Mouse (Mus musculus) spleen, adult 2 months (tissue): ENCODE measurements around the gene Iqgap3. TPM values are rescaled to one million over a fixed set of nuclear protein-coding genes. Genes with fewer than 3 reads are reported as not detected.

ENCODE experiments used
- DNase-seq, 2 experiments: peaks; one replicate each; pipeline versions ENCODE4 v3.0.0 to v3.0.0-alpha.2; 2012 to 2021; ENCODE audit warnings: low spot score in 2 of 2, low read depth in 1 of 2
- H3K27ac ChIP-seq: fragments of 200-500 bp; 2 replicates; pipeline ENCODE4 v1.5.1; 2012; ENCODE audit warnings: low read length, inconsistent platforms; ENCODE audit not compliant: insufficient read depth
- H3K27me3 ChIP-seq: fragments of 200-500 bp; 2 replicates; pipeline ENCODE4 v1.6.1; 2012; ENCODE audit warnings: mild to moderate bottlenecking, moderate library complexity, low read length, inconsistent platforms; ENCODE audit not compliant: control insufficient read depth, insufficient read depth
- H3K36me3 ChIP-seq: fragments of 200-500 bp; 2 replicates; pipeline ENCODE4 v1.6.1; 2012; ENCODE audit warnings: mild to moderate bottlenecking, low read length, inconsistent platforms; ENCODE audit not compliant: control insufficient read depth, insufficient read depth
- H3K4me1 ChIP-seq: fragments of 200-500 bp; 2 replicates; pipeline ENCODE4 v1.6.1; 2011; ENCODE audit warnings: inconsistent platforms; ENCODE audit not compliant: control insufficient read depth, insufficient read depth, insufficient read length
- H3K4me3 ChIP-seq: fragments of 200-500 bp; 2 replicates; pipeline ENCODE4 v1.5.1; 2011; ENCODE audit warnings: mild to moderate bottlenecking, inconsistent platforms; ENCODE audit not compliant: insufficient read depth, insufficient read length; ENCODE audit errors: extremely low read depth
- CTCF ChIP-seq: fragments of 200-500 bp; IDR thresholded peaks from 2 replicates; pipeline ENCODE4 v1.5.1; 2011; ENCODE audit warnings: mild to moderate bottlenecking, inconsistent platforms; ENCODE audit not compliant: insufficient read depth, insufficient read length, insufficient replicate concordance; ENCODE audit errors: extremely low read depth
- POLR2A ChIP-seq: fragments of 200-500 bp; IDR thresholded peaks from 2 replicates; pipeline ENCODE4 v1.6.1; 2011; ENCODE audit warnings: low read depth, low read length, inconsistent platforms
- WGBS: fragments of 180-500 bp; shearing (Covaris S2); methylation state at CpG from one replicate; pipeline ENCODE4 v1.1.7; 2018; 5-methylcytosine and 5-hydroxymethylcytosine counted together
- polyA plus RNA-seq: library from polyadenylated mRNA; depleted of rRNA; stranded (reverse); fragments of >200 nt; gene quantifications from 2 replicates; pipeline ENCODE4 v1.2.3, GENCODE M21; 2012

The Iqgap3 gene
- polyA plus RNA-seq, 1 experiment: 4.3 TPM

GRCm38 (mm10) chr3:88114396-88114795 is 32.6 kb downstream of the Iqgap3 start:
- DNase-seq: no peak
- no peaks in the 10 kb centered on the region for H3K27me3 ChIP-seq
- no peak overlapping the region for H3K4me3 ChIP-seq
- 94% methylated on average over 12 of the region's 12 CpGs for WGBS
- no peaks in the 10 kb centered on the region for H3K4me1 ChIP-seq
- TF ChIP-seq CTCF (no peak), POLR2A (no peak)
- no peaks in the 10 kb centered on the region for H3K36me3 ChIP-seq
- H3K27ac ChIP-seq: no peak overlapping the region

GRCm38 (mm10) chr3:88120117-88120651 is 38.4 kb downstream of the Iqgap3 start:
- no peaks in the 10 kb centered on the region for H3K27me3 ChIP-seq
- H3K4me1 ChIP-seq: no peaks in the 10 kb centered on the region
- TF ChIP-seq CTCF (no peak), POLR2A (no peak)
- no peak overlapping the region for H3K4me3 ChIP-seq
- H3K36me3 ChIP-seq: no peaks in the 10 kb centered on the region
- no peak overlapping the region for H3K27ac ChIP-seq
- 88% methylated on average over 19 of the region's 19 CpGs for WGBS
- DNase-seq: no peak

GRCm38 (mm10) chr3:88121164-88122131 is 39.7 kb downstream of the Iqgap3 start:
- Histone ChIP-seq H3K4me3 (no peak overlapping the region), H3K4me1 (no peaks in the 10 kb centered on the region), H3K27ac (no peak overlapping the region), H3K27me3 (no peaks in the 10 kb centered on the region), H3K36me3 (no peaks in the 10 kb centered on the region)
- DNase-seq: no peak
- 96% methylated on average over 14 of the region's 14 CpGs for WGBS
- TF ChIP-seq CTCF: no peak
- no peak for TF ChIP-seq POLR2A

- Histone ChIP-seq H3K4me3 (no peak overlapping the region), H3K27ac (no peak overlapping the region), H3K4me1 (no peaks in the 10 kb centered on the region), H3K36me3 (no peaks in the 10 kb centered on the region), H3K27me3 (no peaks in the 10 kb centered on the region)
- 74% methylated on average over 4 of the region's 4 CpGs for WGBS
- TF ChIP-seq POLR2A (no peak), CTCF (no peak)
- no peak for DNase-seq
These were observed 43.4 kb downstream of the Iqgap3 start for GRCm38 (mm10) chr3:88125195-88125594.

GRCm38 (mm10) chr3:88126181-88126580 is 44.4 kb downstream of the Iqgap3 start:
- 87% methylated on average over 7 of the region's 7 CpGs for WGBS
- TF ChIP-seq POLR2A (no peak), CTCF (no peak)
- Histone ChIP-seq H3K27ac (no peak overlapping the region), H3K27me3 (no peaks in the 10 kb centered on the region), H3K4me1 (no peaks in the 10 kb centered on the region), H3K36me3 (no peaks in the 10 kb centered on the region), H3K4me3 (no peak overlapping the region)
- DNase-seq: no peak

- WGBS: 36% methylated on average over 3 of the region's 3 CpGs
- Histone ChIP-seq H3K4me1 (no peaks in the 10 kb centered on the region), H3K36me3 (no peaks in the 10 kb centered on the region), H3K27ac (no peak overlapping the region), H3K27me3 (no peaks in the 10 kb centered on the region), H3K4me3 (no peak overlapping the region)
- no peak for TF ChIP-seq CTCF
- TF ChIP-seq POLR2A: no peak
- no peak for DNase-seq
These were observed 45.9 kb downstream of the Iqgap3 start for GRCm38 (mm10) chr3:88127636-88128035.

GRCm38 (mm10) chr3:88128056-88128455 is 46.3 kb downstream of the Iqgap3 start:
- H3K4me3 ChIP-seq: no peak overlapping the region
- H3K4me1 ChIP-seq: no peaks in the 10 kb centered on the region; the same call in 1 of the 2 replicates
- no peak overlapping the region for H3K27ac ChIP-seq
- DNase-seq: no peak
- H3K36me3 ChIP-seq: no peaks in the 10 kb centered on the region
- H3K27me3 ChIP-seq: no peaks in the 10 kb centered on the region
- TF ChIP-seq POLR2A (no peak), CTCF (no peak)
- 78% methylated on average over 5 of the region's 5 CpGs for WGBS
